Mouse (Mus musculus): ENCODE results near the gene Itpa. TPM values are rescaled to one million over a fixed set of nuclear protein-coding genes. Genes with fewer than 3 reads are reported as not detected.
A peak's percentile ranks its signal among the peaks of the same experiment; 100 is the strongest.

Gene Itpa
- polyA plus RNA-seq, 1 experiment from 2014 or later, result 90.9 TPM

DNA sequence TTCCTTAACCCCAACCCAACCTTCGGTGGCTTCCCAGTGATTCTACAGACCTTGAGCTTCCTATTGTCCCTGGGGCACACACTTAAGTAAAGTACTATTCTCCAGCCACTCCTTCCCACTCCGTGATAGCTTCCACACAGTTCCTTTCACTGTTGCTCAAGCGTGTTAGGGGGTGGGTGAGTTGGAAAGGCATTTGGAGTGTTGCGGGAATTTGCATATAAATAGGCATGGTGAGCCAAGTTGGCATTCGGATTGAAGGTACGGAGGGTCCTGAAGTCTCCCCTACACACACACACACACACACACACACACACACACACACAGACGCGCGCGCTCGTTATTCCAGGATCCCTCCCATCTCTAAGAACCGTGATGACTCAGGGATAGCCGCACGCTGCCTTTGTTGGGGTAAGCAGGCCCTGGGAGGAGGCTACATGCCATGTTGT, 30.4 kb downstream of the Itpa start:
- H3K27ac ChIP-seq, result no peak overlapping the region
- no peaks in the 10 kb centered on the region for H3K9me3 ChIP-seq
- WGBS, result 2% methylated on average over 14 of the region's 14 CpGs
- H3K9ac ChIP-seq, result peak overlapping the region; percentile 42; the same call in 1 of the 2 replicates
- no peak for ATAC-seq (ENCODE audit: insufficient number of reproducible peaks, low FRiP score, low TSS enrichment, low read depth)
- peak overlapping the region; percentile 61 for H3K4me3 ChIP-seq
- peaks cover 33% of the 10 kb centered on the region for H3K27me3 ChIP-seq
- peak overlapping the region; percentile 100 for H3K4me2 ChIP-seq
- peaks cover 16% of the 10 kb centered on the region for H3K4me1 ChIP-seq
- H3K36me3 ChIP-seq, result no peaks in the 10 kb centered on the region

DNA sequence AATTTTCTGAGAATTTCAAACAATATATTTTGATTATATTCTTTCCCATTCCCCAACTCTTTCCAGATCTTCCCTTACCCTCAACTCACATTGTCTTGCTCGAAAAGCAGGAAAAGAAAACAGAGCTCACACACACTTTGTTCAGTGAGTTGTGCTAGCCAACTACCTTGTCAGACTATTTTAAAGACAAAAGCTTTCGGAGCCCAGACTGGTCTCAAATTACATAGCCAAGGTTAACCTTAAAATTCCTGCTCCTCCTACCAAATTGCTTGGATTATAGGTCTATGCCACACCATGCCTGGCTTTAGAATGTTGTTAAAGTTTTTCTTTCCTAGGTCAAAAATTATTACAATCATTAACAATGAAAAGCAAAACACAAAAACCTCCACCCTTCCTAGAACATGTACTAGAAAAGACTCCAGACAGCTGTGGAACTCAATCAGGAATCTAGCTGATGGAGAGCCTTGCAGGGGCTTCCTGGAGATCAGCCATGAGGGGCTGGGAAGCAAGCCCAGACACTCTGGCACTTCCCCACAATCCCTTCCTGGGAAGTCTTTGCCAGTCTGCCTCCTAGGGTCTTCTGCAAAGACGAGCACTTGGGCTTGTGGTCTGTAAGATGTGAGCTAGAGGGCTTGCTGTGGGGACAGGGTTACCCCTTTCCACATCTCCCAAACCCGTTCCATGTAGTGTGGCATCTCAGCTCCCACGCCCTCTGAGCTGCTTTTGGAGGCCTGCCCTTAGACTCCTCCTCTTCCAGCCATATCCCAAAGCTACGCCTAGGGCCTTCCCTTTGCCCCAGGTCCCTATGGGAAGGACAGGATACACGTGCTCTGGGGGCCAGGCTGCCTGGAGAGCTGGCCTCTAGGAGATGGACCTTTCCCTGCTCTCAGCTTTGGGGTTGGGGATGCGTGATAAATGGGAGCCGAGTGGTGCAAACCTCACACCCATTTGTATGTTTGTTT, 36.9 kb downstream of the Itpa start:
- Histone ChIP-seq H3K27ac (peak overlapping the region; percentile 69), H3K9ac (no peak overlapping the region), H3K4me1 (peaks cover 12% of the 10 kb centered on the region), H3K4me2 (no peak overlapping the region), H3K27me3 (0 out of 2 replicates have a peak, but pooled peaks cover 5% of the 10 kb centered on the region), H3K4me3 (no peak overlapping the region), H3K36me3 (peaks cover 12% of the 10 kb centered on the region), H3K9me3 (no peaks in the 10 kb centered on the region)
- WGBS, result 42% methylated on average over 9 of the region's 9 CpGs
- peak; percentile 49; the same call in 1 of the 2 replicates for ATAC-seq (ENCODE audit: insufficient number of reproducible peaks, low FRiP score, low TSS enrichment, low read depth)

DNA sequence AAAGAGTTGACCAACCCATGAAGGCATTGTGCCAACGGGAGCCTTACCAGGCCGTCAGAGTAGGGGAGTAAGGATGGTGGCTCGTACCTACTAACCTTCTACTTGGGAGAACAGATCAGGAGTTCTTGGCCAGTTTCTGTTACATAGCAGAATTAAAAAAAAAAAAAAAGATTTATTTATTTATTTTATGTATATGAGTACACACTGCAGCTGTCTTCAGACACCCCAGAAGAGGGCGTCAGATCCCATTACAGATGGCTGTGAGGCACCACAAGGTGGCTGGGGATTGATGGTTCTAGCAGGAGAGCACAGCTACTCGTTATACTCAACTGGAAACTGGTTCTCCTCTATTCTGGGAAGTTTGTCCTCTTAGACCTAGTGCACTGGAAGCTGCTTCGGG, 37.8 kb downstream of the Itpa start:
- Histone ChIP-seq H3K27me3 (0 out of 2 replicates have a peak, but pooled peaks cover under 1% of the 10 kb centered on the region), H3K27ac (peak overlapping the region; percentile 69; the same call in 1 of the 2 replicates), H3K4me2 (no peak overlapping the region), H3K4me3 (no peak overlapping the region), H3K9ac (no peak overlapping the region), H3K36me3 (peaks cover 20% of the 10 kb centered on the region), H3K9me3 (no peaks in the 10 kb centered on the region), H3K4me1 (peaks cover 12% of the 10 kb centered on the region)
- WGBS, result 63% methylated on average over 6 of the region's 6 CpGs
- ATAC-seq (ENCODE audit: insufficient number of reproducible peaks, low FRiP score, low TSS enrichment, low read depth), result no peak

DNA sequence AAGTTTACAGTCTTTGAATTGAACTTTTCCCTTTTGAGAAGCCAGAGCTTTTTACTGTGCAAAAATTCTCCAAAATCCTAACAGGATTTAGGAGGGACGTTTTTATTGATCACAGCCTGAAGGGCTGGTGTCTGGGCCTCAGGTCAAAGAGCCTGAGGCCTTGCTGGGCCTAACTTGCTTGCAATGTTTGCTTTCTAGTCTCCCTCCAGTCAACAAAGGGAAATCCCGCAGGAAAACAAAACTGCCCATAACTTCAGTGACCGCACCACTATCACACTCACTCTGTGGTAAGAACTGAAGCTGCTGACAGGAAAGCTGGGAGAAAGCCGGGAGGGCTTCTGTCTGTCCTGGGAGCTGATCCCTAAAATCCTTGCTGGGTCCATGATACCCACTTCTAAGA, 39.2 kb downstream of the Itpa start:
- Histone ChIP-seq H3K36me3 (peaks cover 27% of the 10 kb centered on the region), H3K27me3 (no peaks in the 10 kb centered on the region), H3K4me3 (no peak overlapping the region), H3K9ac (no peak overlapping the region), H3K4me2 (no peak overlapping the region), H3K27ac (0 out of 2 replicates have a peak overlapping the region, but pooled peaks have one; percentile 33), H3K4me1 (peaks cover 12% of the 10 kb centered on the region), H3K9me3 (no peaks in the 10 kb centered on the region)
- ATAC-seq (ENCODE audit: insufficient number of reproducible peaks, low FRiP score, low TSS enrichment, low read depth), result no peak
- WGBS, result 64% methylated on average over 4 of the region's 4 CpGs

DNA sequence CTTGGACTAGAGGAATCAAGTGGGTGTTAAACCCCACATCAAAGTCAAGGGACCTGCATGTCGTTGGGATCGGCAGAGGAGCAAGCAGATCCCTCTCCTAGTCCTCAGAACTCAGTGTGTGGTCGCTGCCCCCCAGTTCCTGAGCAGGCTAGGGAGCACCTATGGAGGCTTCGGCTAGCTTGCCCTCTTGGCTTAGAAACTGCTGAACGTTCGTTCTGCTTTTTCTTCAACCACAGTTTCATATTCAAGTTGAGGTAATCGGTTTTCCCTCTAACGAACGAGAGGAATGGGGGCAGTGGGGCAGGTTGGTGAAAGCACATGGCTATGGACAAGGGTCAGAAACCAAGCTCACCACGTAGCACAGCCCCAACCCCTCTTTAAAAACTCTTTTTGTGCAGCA, 39.6 kb downstream of the Itpa start:
- WGBS, result 42% methylated on average over 10 of the region's 10 CpGs
- ATAC-seq (ENCODE audit: insufficient number of reproducible peaks, low FRiP score, low TSS enrichment, low read depth), result no peak
- Histone ChIP-seq H3K4me2 (no peak overlapping the region), H3K4me3 (no peak overlapping the region), H3K9ac (no peak overlapping the region), H3K27me3 (no peaks in the 10 kb centered on the region), H3K9me3 (no peaks in the 10 kb centered on the region), H3K4me1 (peaks cover 12% of the 10 kb centered on the region), H3K36me3 (peaks cover 31% of the 10 kb centered on the region), H3K27ac (0 out of 2 replicates have a peak overlapping the region, but pooled peaks have one; percentile 11)

DNA sequence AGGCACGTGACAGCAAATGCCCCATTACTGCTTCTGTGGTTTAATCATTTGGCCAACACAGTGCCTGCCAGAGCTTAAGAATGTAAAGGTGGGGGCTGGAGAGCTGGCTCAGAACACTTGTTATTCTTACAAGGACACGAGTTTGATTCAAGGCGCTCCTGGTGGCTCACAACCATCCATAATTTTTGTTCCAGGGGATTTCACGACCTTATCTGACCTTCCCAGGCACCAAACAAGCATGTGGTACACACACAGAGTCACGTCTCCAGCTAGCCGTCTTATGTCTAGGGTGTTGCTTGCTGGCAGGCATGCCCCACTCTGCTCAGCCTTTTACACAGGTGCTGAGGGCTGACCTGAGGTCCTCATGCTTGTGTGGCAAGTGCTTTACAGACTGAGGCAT, 50.5 kb downstream of the Itpa start:
- H3K27ac ChIP-seq, result no peak overlapping the region
- no peak overlapping the region for H3K4me3 ChIP-seq
- 76% methylated on average over 6 of the region's 6 CpGs for WGBS
- no peaks in the 10 kb centered on the region for H3K4me1 ChIP-seq
- H3K36me3 ChIP-seq, result peaks cover 66% of the 10 kb centered on the region
- H3K4me2 ChIP-seq, result no peak overlapping the region
- no peak overlapping the region for H3K9ac ChIP-seq
- H3K27me3 ChIP-seq, result no peaks in the 10 kb centered on the region
- no peaks in the 10 kb centered on the region for H3K9me3 ChIP-seq
- no peak for ATAC-seq (ENCODE audit: insufficient number of reproducible peaks, low FRiP score, low TSS enrichment, low read depth)

DNA sequence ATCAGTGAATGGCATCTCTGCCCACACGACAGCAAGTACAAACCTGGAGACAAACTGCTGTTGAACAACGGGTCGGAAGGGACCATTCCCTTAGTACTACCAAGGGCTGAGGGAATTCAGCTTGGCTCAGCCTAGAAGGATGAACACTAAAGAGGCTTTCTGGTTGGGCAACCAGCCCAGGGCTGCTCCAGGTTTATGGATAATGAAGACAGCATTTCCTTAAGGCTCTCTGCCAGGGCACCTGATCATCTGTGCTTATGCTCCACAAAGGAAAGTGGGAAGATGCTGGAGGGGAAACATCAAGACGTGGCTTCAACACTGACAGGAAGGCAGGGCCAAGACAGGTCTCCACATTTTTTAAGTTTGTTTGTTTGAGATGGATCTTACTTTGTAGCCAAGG, 57.0 kb downstream of the Itpa start:
- no peaks in the 10 kb centered on the region for H3K27me3 ChIP-seq
- no peak for ATAC-seq (ENCODE audit: insufficient number of reproducible peaks, low FRiP score, low TSS enrichment, low read depth)
- WGBS, result 83% methylated on average over 4 of the region's 4 CpGs
- H3K36me3 ChIP-seq, result peaks cover 77% of the 10 kb centered on the region
- no peaks in the 10 kb centered on the region for H3K4me1 ChIP-seq
- no peak overlapping the region for H3K27ac ChIP-seq
- H3K9me3 ChIP-seq, result no peaks in the 10 kb centered on the region
- H3K4me3 ChIP-seq, result no peak overlapping the region
- H3K4me2 ChIP-seq, result no peak overlapping the region
- H3K9ac ChIP-seq, result no peak overlapping the region

DNA sequence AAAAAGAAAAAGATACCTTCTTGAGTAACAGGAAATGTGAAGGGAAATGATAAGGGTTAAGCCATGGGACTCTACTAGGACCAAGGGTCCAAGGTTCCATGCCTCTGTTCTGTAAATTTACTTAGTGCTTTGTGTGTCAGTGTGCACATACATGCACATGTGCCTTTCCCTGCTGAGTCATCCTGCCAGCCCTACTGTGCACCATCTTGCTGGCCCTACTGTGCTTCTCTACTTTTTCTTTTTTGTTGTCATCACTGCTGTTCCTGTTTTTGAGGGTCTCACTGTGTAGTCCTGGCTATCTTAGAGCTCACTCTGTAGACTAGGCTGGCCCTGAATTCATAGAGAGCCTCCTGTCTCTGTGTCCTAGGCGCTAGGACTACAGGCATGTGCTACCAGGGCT, 60.3 kb downstream of the Itpa start:
- H3K36me3 ChIP-seq, result peaks cover 89% of the 10 kb centered on the region
- 93% methylated on average over 1 of the region's 1 CpGs for WGBS
- no peak for ATAC-seq (ENCODE audit: insufficient number of reproducible peaks, low FRiP score, low TSS enrichment, low read depth)

DNA sequence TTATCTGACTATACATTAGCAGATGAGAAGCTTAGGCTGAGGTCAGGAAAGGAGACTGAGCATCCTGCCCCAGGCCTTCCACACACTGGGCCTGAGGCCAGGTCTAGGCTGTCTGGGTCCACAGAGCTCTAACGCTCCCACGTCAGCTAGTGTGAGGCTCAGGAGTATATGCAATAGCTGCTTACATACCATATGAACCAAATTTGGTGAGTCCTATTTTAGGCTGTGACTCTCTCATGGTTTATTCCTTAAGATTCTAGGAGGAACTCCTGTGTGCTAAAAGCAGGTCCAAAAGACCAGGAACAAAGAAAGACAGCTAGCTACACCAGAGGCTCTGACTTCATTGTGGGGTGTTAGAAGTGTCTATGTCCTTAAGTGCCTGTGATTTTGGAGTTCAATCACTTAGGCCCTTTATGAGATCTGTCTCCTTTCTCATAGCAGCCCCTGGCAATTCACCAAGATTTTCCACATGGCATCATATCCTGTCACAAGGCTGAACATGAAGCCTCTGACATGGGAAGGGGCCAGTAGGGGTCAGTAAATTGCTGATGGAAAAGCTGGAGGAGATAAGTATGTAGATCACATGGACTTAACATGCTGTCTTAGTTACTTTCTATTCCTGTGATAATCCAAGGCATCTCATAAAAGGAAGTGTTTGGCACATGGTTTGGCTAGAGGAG, 61.6 kb downstream of the Itpa start:
- Histone ChIP-seq H3K9me3 (no peaks in the 10 kb centered on the region), H3K9ac (no peak overlapping the region), H3K27ac (no peak overlapping the region), H3K36me3 (peaks cover 86% of the 10 kb centered on the region), H3K4me1 (no peaks in the 10 kb centered on the region), H3K27me3 (no peaks in the 10 kb centered on the region), H3K4me3 (no peak overlapping the region), H3K4me2 (no peak overlapping the region)
- ATAC-seq (ENCODE audit: insufficient number of reproducible peaks, low FRiP score, low TSS enrichment, low read depth), result no peak
- WGBS, result 95% methylated on average over 2 of the region's 2 CpGs

More for the DNA sequence above, 60.3 kb downstream of the Itpa start:
- no peak overlapping the region for H3K9ac ChIP-seq
- no peak overlapping the region for H3K27ac ChIP-seq
- H3K4me2 ChIP-seq, result no peak overlapping the region
- no peaks in the 10 kb centered on the region for H3K9me3 ChIP-seq
- H3K27me3 ChIP-seq, result no peaks in the 10 kb centered on the region
- no peaks in the 10 kb centered on the region for H3K4me1 ChIP-seq
- H3K4me3 ChIP-seq, result no peak overlapping the region

DNA sequence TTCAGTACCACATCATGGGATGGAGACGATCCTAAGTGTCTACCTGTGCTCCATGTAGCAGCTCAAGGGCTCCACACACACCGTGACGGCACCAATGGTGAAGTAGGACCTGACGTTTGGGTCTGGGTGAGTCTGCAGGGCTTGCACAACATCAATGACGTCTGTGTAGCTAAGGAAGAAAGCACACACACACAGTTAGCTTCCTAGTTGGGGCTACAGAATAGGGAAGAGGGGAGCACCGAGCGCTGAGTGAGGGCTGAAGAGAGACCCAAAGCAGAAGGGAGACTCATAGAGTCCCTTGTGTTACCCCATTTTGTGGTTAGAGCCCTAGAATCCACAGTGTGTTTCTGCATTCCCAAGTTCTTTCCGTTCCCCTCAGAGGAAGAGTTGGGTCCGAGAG, 63.3 kb downstream of the Itpa start:
- no peaks in the 10 kb centered on the region for H3K27me3 ChIP-seq
- H3K36me3 ChIP-seq, result peaks cover 85% of the 10 kb centered on the region
- no peaks in the 10 kb centered on the region for H3K9me3 ChIP-seq
- H3K4me3 ChIP-seq, result no peak overlapping the region
- no peak for ATAC-seq (ENCODE audit: insufficient number of reproducible peaks, low FRiP score, low TSS enrichment, low read depth)
- no peaks in the 10 kb centered on the region for H3K4me1 ChIP-seq
- no peak overlapping the region for H3K9ac ChIP-seq
- no peak overlapping the region for H3K27ac ChIP-seq
- no peak overlapping the region for H3K4me2 ChIP-seq
- WGBS, result 89% methylated on average over 9 of the region's 9 CpGs

Measured in limb, embryonic 15.5 days (tissue).